Mouse (Mus musculus): ENCODE results near the gene B3galt6. TPM values are rescaled to one million over a fixed set of nuclear protein-coding genes. Genes with fewer than 3 reads are reported as not detected.
A peak's percentile ranks its signal among the peaks of the same experiment; 100 is the strongest.

The B3galt6 gene
- polyA plus RNA-seq, 1 experiment from 2014 or later = 38.1 TPM

GRCm38 (mm10) chr4:155972651-155973050 lies 19.8 kb downstream of the B3galt6 start:
- 72% methylated on average over 6 of the region's 6 CpGs for WGBS
- no peaks in the 10 kb centered on the region for H3K4me1 ChIP-seq (ENCODE audit: control insufficient read depth, insufficient read depth, low read length)
- no peak overlapping the region for H3K9ac ChIP-seq (replicated peaks; ENCODE audit: low read depth, low read length)
- ATAC-seq (ENCODE audit: low read depth) = no peak
- H3K36me3 ChIP-seq (ENCODE audit: control insufficient read depth, insufficient read depth, low read length) = no peaks in the 10 kb centered on the region
- no peaks in the 10 kb centered on the region for H3K27me3 ChIP-seq (ENCODE audit: control insufficient read depth, insufficient read depth, low read length)
- H3K27ac ChIP-seq (ENCODE audit: low read depth, low read length) = no peak overlapping the region
- no peaks in the 10 kb centered on the region for H3K9me3 ChIP-seq (ENCODE audit: control insufficient read depth, low read length)
- H3K4me2 ChIP-seq (ENCODE audit: low read depth, low read length) = no peak overlapping the region
- no peak overlapping the region for H3K4me3 ChIP-seq (ENCODE audit: low read depth, low read length)

GRCm38 (mm10) chr4:155970286-155970685 lies 22.2 kb downstream of the B3galt6 start:
- H3K27me3 ChIP-seq (ENCODE audit: control insufficient read depth, insufficient read depth, low read length) = no peaks in the 10 kb centered on the region
- H3K4me2 ChIP-seq (ENCODE audit: low read depth, low read length) = no peak overlapping the region
- no peak overlapping the region for H3K9ac ChIP-seq (replicated peaks; ENCODE audit: low read depth, low read length)
- H3K36me3 ChIP-seq (ENCODE audit: control insufficient read depth, insufficient read depth, low read length) = no peaks in the 10 kb centered on the region
- no peak overlapping the region for H3K27ac ChIP-seq (ENCODE audit: low read depth, low read length)
- no peak overlapping the region for H3K4me3 ChIP-seq (ENCODE audit: low read depth, low read length)
- 70% methylated on average over 5 of the region's 5 CpGs for WGBS
- H3K9me3 ChIP-seq (ENCODE audit: control insufficient read depth, low read length) = no peaks in the 10 kb centered on the region
- H3K4me1 ChIP-seq (ENCODE audit: control insufficient read depth, insufficient read depth, low read length) = no peaks in the 10 kb centered on the region
- no peak for ATAC-seq (ENCODE audit: low read depth)

- no peak overlapping the region for H3K9ac ChIP-seq (replicated peaks; ENCODE audit: low read depth, low read length)
- H3K4me2 ChIP-seq (ENCODE audit: low read depth, low read length) = no peak overlapping the region
Measured at GRCm38 (mm10) chr4:155969043-155969653, 23.3 kb downstream of the B3galt6 start.

GRCm38 (mm10) chr4:155964396-155964795 lies 28.1 kb downstream of the B3galt6 start:
- Histone ChIP-seq H3K4me1 (ENCODE audit: control insufficient read depth, insufficient read depth, low read length) (peaks cover 6% of the 10 kb centered on the region), H3K27ac (ENCODE audit: low read depth, low read length) (no peak overlapping the region), H3K36me3 (ENCODE audit: control insufficient read depth, insufficient read depth, low read length) (no peaks in the 10 kb centered on the region), H3K9ac (replicated peaks; ENCODE audit: low read depth, low read length) (no peak overlapping the region), H3K4me2 (ENCODE audit: low read depth, low read length) (no peak overlapping the region), H3K27me3 (ENCODE audit: control insufficient read depth, insufficient read depth, low read length) (no peaks in the 10 kb centered on the region), H3K9me3 (ENCODE audit: control insufficient read depth, low read length) (no peaks in the 10 kb centered on the region), H3K4me3 (ENCODE audit: low read depth, low read length) (no peak overlapping the region)
- ATAC-seq (ENCODE audit: low read depth) = no peak
- 91% methylated on average over 11 of the region's 11 CpGs for WGBS

More at GRCm38 (mm10) chr4:155969043-155969653, 23.3 kb downstream of the B3galt6 start:
- Histone ChIP-seq H3K4me3 (ENCODE audit: low read depth, low read length) (no peak overlapping the region), H3K27ac (ENCODE audit: low read depth, low read length) (no peak overlapping the region), H3K4me1 (ENCODE audit: control insufficient read depth, insufficient read depth, low read length) (no peaks in the 10 kb centered on the region), H3K36me3 (ENCODE audit: control insufficient read depth, insufficient read depth, low read length) (no peaks in the 10 kb centered on the region), H3K27me3 (ENCODE audit: control insufficient read depth, insufficient read depth, low read length) (no peaks in the 10 kb centered on the region), H3K9me3 (ENCODE audit: control insufficient read depth, low read length) (no peaks in the 10 kb centered on the region)
- no peak for ATAC-seq (ENCODE audit: low read depth)
- 89% methylated on average over 13 of the region's 13 CpGs for WGBS

GRCm38 (mm10) chr4:155963106-155963505 lies 29.3 kb downstream of the B3galt6 start:
- Histone ChIP-seq H3K36me3 (ENCODE audit: control insufficient read depth, insufficient read depth, low read length) (0 out of 2 replicates have a peak, but pooled peaks cover under 1% of the 10 kb centered on the region), H3K4me2 (ENCODE audit: low read depth, low read length) (peak overlapping the region; percentile 67), H3K4me3 (ENCODE audit: low read depth, low read length) (peak overlapping the region; percentile 35; the same call in 1 of the 2 replicates), H3K4me1 (ENCODE audit: control insufficient read depth, insufficient read depth, low read length) (peaks cover 6% of the 10 kb centered on the region), H3K9me3 (ENCODE audit: control insufficient read depth, low read length) (no peaks in the 10 kb centered on the region), H3K9ac (replicated peaks; ENCODE audit: low read depth, low read length) (no peak overlapping the region), H3K27ac (ENCODE audit: low read depth, low read length) (no peak overlapping the region), H3K27me3 (ENCODE audit: control insufficient read depth, insufficient read depth, low read length) (no peaks in the 10 kb centered on the region)
- ATAC-seq (ENCODE audit: low read depth) = no peak
- WGBS = 66% methylated on average over 7 of the region's 7 CpGs

- ATAC-seq (ENCODE audit: low read depth) = peak; percentile 65; the same call in 1 of the 2 replicates
- Histone ChIP-seq H3K27ac (ENCODE audit: low read depth, low read length) (no peak within 1 kb of the TSS), H3K36me3 (ENCODE audit: control insufficient read depth, insufficient read depth, low read length) (0 out of 2 replicates have a peak, but pooled peaks cover 7% of the 10 kb centered on the region), H3K4me2 (ENCODE audit: low read depth, low read length) (peak within 1 kb of the TSS; percentile 67), H3K27me3 (ENCODE audit: control insufficient read depth, insufficient read depth, low read length) (no peaks in the 10 kb centered on the region), H3K9me3 (ENCODE audit: control insufficient read depth, low read length) (no peaks in the 10 kb centered on the region), H3K9ac (replicated peaks; ENCODE audit: low read depth, low read length) (peak within 1 kb of the TSS; percentile 57), H3K4me3 (ENCODE audit: low read depth, low read length) (peak within 1 kb of the TSS; percentile 35), H3K4me1 (ENCODE audit: control insufficient read depth, insufficient read depth, low read length) (peaks cover 6% of the 10 kb centered on the region)
- under 1% methylated on average over 35 of the region's 42 CpGs for WGBS
Measured at GRCm38 (mm10) chr4:155962167-155962971, 30.1 kb downstream of the B3galt6 start, which contains the start of gene C1qtnf12. TSS of gene C1qtnf12 (plus strand) at chr4:155962318.

GRCm38 (mm10) chr4:155959275-155959674 lies 33.2 kb downstream of the B3galt6 start:
- Histone ChIP-seq H3K27me3 (ENCODE audit: control insufficient read depth, insufficient read depth, low read length) (no peaks in the 10 kb centered on the region), H3K4me1 (ENCODE audit: control insufficient read depth, insufficient read depth, low read length) (peaks cover 6% of the 10 kb centered on the region), H3K4me2 (ENCODE audit: low read depth, low read length) (no peak overlapping the region), H3K9ac (replicated peaks; ENCODE audit: low read depth, low read length) (no peak overlapping the region), H3K36me3 (ENCODE audit: control insufficient read depth, insufficient read depth, low read length) (peaks cover 22% of the 10 kb centered on the region), H3K27ac (ENCODE audit: low read depth, low read length) (no peak overlapping the region), H3K9me3 (ENCODE audit: control insufficient read depth, low read length) (no peaks in the 10 kb centered on the region), H3K4me3 (ENCODE audit: low read depth, low read length) (no peak overlapping the region)
- WGBS = 9% methylated on average over 5 of the region's 5 CpGs
- no peak for ATAC-seq (ENCODE audit: low read depth)

GRCm38 (mm10) chr4:155955491-155955890 lies 37.0 kb downstream of the B3galt6 start:
- Histone ChIP-seq H3K4me3 (ENCODE audit: low read depth, low read length) (no peak overlapping the region), H3K4me1 (ENCODE audit: control insufficient read depth, insufficient read depth, low read length) (no peaks in the 10 kb centered on the region), H3K36me3 (ENCODE audit: control insufficient read depth, insufficient read depth, low read length) (peaks cover 28% of the 10 kb centered on the region), H3K4me2 (ENCODE audit: low read depth, low read length) (no peak overlapping the region), H3K9me3 (ENCODE audit: control insufficient read depth, low read length) (no peaks in the 10 kb centered on the region), H3K27me3 (ENCODE audit: control insufficient read depth, insufficient read depth, low read length) (no peaks in the 10 kb centered on the region), H3K9ac (replicated peaks; ENCODE audit: low read depth, low read length) (no peak overlapping the region), H3K27ac (ENCODE audit: low read depth, low read length) (no peak overlapping the region)
- 94% methylated on average over 6 of the region's 6 CpGs for WGBS
- no peak for ATAC-seq (ENCODE audit: low read depth)

- H3K4me3 ChIP-seq (ENCODE audit: low read depth, low read length) = no peak overlapping the region
- no peak overlapping the region for H3K27ac ChIP-seq (ENCODE audit: low read depth, low read length)
- H3K4me1 ChIP-seq (ENCODE audit: control insufficient read depth, insufficient read depth, low read length) = peaks cover 16% of the 10 kb centered on the region
- H3K4me2 ChIP-seq (ENCODE audit: low read depth, low read length) = no peak overlapping the region
- peaks cover 33% of the 10 kb centered on the region for H3K36me3 ChIP-seq (ENCODE audit: control insufficient read depth, insufficient read depth, low read length)
- no peaks in the 10 kb centered on the region for H3K27me3 ChIP-seq (ENCODE audit: control insufficient read depth, insufficient read depth, low read length)
- H3K9ac ChIP-seq (replicated peaks; ENCODE audit: low read depth, low read length) = no peak overlapping the region
- no peaks in the 10 kb centered on the region for H3K9me3 ChIP-seq (ENCODE audit: control insufficient read depth, low read length)
- ATAC-seq (ENCODE audit: low read depth) = no peak
Measured at GRCm38 (mm10) chr4:155947094-155947493, 45.4 kb downstream of the B3galt6 start.
